Mouse (Mus musculus): ENCODE data around the gene Tmem98. TPM values are rescaled to one million over a fixed set of nuclear protein-coding genes. Genes with fewer than 3 reads are reported as not detected.
A peak's percentile ranks its signal among the peaks of the same experiment; 100 is the strongest.

Tmem98 gene
- polyA plus RNA-seq, 1 experiment = 15.5 TPM

- no peak for DNase-seq (ENCODE audit: extremely low spot score in 1 of 2, low spot score in 1 of 2)
Observed at GRCm38 (mm10) chr11:80790413-80790812, 19.6 kb upstream of the Tmem98 start.

- no peak for DNase-seq (ENCODE audit: extremely low spot score in 1 of 2, low spot score in 1 of 2)
Observed at GRCm38 (mm10) chr11:80791677-80792432, 18.1 kb upstream of the Tmem98 start.

GRCm38 (mm10) chr11:80793386-80793785 lies 16.6 kb upstream of the Tmem98 start:
- DNase-seq (ENCODE audit: extremely low spot score in 1 of 2, low spot score in 1 of 2) = no peak

DNA sequence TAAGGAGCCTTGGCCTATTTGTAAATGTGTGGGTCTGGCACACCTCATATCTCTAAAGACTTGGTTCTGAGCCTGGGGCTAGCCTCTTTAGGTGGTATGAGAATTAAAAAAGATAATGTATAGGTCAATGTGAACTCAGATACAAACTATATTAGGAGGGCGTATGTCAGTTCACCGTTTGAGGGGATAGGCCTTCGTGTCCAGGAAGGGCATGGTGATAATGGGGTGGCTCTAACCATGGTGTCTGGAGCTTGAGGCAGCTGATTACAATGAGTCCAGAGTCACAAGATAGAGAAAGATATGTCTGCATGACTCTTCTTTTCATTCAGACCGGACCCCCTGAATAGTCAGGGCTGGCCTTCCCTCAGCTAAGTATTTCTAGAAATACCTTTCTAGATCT lies 15.7 kb upstream of the Tmem98 start:
- DNase-seq (ENCODE audit: extremely low spot score in 1 of 2, low spot score in 1 of 2) = no peak

GRCm38 (mm10) chr11:80795431-80795830 lies 14.5 kb upstream of the Tmem98 start:
- DNase-seq (ENCODE audit: extremely low spot score in 1 of 2, low spot score in 1 of 2) = no peak

DNA sequence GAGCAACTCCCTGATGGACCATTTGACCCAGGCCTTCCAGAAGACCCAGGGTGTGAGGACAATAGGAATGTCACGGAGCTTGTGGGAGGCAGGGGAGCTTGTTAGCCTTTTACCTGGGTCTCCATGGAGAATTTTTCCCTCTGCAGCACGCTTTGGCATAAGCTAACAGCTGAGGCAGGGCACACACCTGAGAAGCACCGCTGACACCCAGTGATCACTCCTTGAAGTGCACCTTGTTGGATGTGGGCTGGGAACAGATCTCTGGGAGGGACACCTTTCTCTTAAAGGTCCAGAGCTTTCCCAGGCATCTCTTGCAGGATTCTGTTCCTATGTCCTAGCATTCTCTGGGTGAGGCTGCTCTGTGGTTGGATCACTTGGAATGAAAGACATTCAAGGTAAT lies 10.0 kb upstream of the Tmem98 start:
- DNase-seq (ENCODE audit: extremely low spot score in 1 of 2, low spot score in 1 of 2) = no peak

DNA sequence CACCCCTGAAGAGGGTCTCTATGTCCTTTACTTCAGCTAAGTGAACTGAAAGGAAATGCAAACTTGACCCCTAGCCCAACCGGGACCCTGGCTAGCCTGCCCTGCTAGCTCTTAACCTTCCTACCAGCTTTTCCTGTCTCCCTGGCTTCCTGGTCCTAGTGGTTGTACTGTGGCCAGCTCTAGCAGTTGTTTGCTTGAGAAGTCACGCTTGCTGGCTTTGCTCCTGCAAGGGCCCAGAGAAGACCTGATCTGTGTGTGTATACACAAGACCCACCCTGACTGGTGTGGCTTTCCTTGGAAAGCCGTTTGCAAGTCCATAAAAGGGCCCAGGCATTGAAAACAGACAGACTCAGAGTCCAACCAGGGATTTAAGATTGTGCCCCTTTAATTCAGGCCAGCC lies 7.3 kb upstream of the Tmem98 start:
- DNase-seq (ENCODE audit: extremely low spot score in 1 of 2, low spot score in 1 of 2) = no peak

- no peak for DNase-seq (ENCODE audit: extremely low spot score in 1 of 2, low spot score in 1 of 2)
Observed at GRCm38 (mm10) chr11:80808551-80809070, 1.4 kb upstream of the Tmem98 start.

GRCm38 (mm10) chr11:80809666-80809992 lies 346 bp upstream of the Tmem98 start:
- no peak for DNase-seq (ENCODE audit: extremely low spot score in 1 of 2, low spot score in 1 of 2)

DNA sequence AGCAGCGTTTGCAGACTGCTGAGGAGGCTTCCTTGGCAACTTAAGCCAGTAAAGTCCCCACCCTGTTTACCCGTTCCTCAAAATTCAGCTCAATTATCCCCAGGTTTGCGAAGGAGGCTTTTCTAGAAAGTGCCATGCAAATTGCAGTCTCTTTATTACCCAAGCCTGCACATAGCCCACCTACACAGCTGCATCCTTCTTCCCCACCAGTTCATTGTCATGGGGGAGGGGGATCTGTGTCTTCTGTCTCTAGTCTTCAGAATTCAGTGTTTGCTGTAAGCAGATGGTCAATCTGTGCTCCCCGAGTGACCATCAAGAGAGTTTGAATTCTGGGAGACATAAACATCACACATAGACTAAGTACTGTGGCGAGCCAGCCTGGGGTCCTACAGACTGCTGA lies 1.2 kb downstream of the Tmem98 start:
- no peak for DNase-seq (ENCODE audit: extremely low spot score in 1 of 2, low spot score in 1 of 2)

DNA sequence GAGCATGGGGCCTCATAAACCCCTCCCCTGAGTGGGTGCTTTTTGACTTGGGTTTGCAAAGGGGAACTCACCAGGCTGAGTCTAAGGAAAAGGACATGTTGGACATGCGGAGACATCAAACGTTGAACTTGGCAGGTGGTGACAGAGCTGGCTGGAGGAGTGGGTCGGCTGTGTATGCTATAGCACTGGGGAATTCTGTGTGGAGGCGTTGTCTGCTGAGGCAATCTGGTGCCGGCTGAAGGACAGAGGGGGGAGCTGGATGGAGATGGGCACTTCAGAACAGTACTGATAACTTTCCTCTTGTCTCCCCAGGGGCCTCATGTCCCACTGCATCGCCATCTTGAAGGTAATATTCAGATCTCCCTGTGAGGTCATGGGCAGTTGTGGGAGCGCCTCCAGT lies 5.4 kb downstream of the Tmem98 start:
- DNase-seq (ENCODE audit: extremely low spot score in 1 of 2, low spot score in 1 of 2) = peak in 1 of 2 experiments; percentile 31

- DNase-seq (ENCODE audit: extremely low spot score in 1 of 2, low spot score in 1 of 2) = peak; percentile 51 to 81
Observed at GRCm38 (mm10) chr11:80818060-80818697, 8.2 kb downstream of the Tmem98 start.

DNA sequence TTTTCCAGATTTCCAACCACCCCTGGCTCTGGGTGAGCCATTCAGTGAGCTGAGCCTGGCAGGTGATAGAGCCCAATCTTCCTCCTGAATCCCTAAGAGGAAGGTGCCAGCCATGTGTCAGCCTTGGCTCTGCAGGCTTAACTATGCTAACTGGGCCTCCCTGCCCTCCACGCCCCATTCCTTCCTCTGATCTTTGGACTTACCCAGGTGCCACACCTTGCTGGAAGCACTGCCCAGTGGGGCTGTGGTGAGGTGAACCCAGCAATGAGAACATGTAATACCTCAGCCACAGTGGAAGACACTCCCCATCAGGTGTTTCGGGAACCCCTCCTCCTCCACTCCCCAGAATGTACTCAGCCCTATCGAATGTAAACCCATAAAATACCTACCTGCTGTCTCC lies 10.1 kb downstream of the Tmem98 start:
- no peak for DNase-seq (ENCODE audit: extremely low spot score in 1 of 2, low spot score in 1 of 2)

- peak; percentile 23 to 53 for DNase-seq (ENCODE audit: extremely low spot score in 1 of 2, low spot score in 1 of 2)
Observed at GRCm38 (mm10) chr11:80821296-80821695, 11.3 kb downstream of the Tmem98 start.

DNA sequence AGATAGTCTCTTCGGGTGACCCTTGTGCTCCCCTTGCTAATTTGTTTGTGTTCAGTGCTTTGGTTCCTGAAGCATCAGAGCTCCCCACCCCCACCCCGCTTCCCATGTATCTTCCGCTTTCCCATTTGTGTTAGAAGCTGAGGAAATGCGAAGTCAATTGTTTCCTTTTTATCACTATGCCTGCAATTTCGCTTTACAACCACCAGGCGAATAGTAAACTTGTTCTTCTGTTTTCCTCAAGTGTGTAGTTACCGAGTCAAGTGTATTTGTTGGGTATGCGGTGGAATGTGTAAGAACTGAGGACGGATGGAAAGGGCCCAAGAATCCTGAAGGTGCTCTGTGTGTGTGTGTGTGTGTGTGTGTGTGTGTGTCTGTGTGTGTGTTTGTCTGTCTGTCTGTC lies 11.8 kb downstream of the Tmem98 start:
- no peak for DNase-seq (ENCODE audit: extremely low spot score in 1 of 2, low spot score in 1 of 2)

GRCm38 (mm10) chr11:80835395-80835794 lies 25.4 kb downstream of the Tmem98 start:
- DNase-seq (ENCODE audit: extremely low spot score in 1 of 2, low spot score in 1 of 2) = no peak

DNA sequence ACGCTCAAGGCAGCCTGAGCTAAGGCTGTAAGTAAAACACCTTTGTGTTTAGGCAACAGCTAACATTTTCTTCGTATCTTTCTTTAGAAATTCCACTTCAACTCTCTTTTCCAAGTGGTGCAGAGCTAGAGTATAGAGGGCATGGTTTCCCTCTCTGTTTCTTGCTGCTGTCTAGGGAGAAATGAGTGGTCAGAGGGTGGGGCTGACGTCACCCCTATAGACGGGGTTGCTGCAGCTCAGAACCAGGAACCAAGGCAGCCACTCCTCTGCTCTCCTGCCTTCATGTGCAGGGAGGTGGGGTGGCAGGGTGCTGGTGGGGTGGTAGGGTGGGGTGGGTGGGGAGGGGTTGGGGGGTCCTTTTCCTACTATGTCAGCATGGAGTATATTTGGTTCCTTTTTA lies 25.9 kb downstream of the Tmem98 start:
- no peak for DNase-seq (ENCODE audit: extremely low spot score in 1 of 2, low spot score in 1 of 2)

DNA sequence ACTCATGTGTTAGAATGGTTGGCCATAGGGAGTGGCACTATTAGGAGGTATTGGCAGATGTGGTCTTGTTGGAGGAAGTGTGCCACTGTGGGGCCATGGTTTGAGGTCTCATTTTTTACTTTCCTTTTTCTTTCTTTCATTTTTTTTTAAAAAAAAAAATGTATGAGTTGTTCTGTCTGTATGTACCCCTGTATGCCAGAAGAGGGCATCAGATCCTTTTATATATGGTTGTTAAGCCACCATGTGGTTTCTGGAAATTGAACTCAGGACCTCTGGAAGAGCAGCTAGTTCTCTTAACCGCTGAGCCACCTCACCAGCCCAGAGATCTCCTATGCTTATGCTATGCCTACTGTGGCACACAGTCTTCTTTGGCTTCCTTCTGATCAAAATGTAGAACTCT lies 28.7 kb downstream of the Tmem98 start:
- DNase-seq (ENCODE audit: extremely low spot score in 1 of 2, low spot score in 1 of 2) = no peak

- no peak for DNase-seq (ENCODE audit: extremely low spot score in 1 of 2, low spot score in 1 of 2)
Observed at GRCm38 (mm10) chr11:80843435-80843834, 33.5 kb downstream of the Tmem98 start.

DNA sequence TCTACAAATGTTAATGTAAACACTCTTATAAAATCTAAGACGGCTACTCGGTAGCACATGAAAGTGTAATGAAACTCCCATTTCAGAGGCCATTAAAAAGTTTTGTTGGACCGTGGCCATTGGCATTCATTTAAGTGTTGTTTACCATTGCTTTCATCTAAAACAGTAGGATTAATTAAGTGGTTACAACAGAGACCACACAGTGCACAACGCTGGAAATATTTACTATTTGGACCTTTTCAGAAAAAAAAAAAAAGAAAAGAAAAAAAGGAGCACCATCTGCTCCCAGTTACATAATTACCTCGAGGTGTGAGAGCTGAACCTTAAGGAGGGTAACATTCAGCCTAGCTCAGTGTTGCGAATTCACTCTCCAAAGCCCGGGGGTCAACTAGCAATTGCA lies 35.5 kb downstream of the Tmem98 start:
- no peak for DNase-seq (ENCODE audit: extremely low spot score in 1 of 2, low spot score in 1 of 2)

GRCm38 (mm10) chr11:80846115-80846514 lies 36.1 kb downstream of the Tmem98 start:
- DNase-seq (ENCODE audit: extremely low spot score in 1 of 2, low spot score in 1 of 2) = no peak

GRCm38 (mm10) chr11:80848131-80848530 lies 38.2 kb downstream of the Tmem98 start:
- DNase-seq (ENCODE audit: extremely low spot score in 1 of 2, low spot score in 1 of 2) = no peak

All from frontal cortex, adult 2 months (tissue).